Mouse (Mus musculus) C2C12 (cell line): ENCODE results near the gene Gm20441.

ENCODE experiments used
- CEBPB ChIP-seq: IDR thresholded peaks from one replicate; pipeline ENCODE4 v1.6.1; 2011; ENCODE audit warnings: low read depth, mild to moderate bottlenecking, control low read depth, moderate library complexity
- CTCF ChIP-seq: IDR thresholded peaks from one replicate; pipeline ENCODE4 v1.5.1; 2011; ENCODE audit not compliant: control insufficient read depth, insufficient read depth, insufficient read length
- MAX ChIP-seq: IDR thresholded peaks from one replicate; pipeline ENCODE4 v1.6.1; 2011; ENCODE audit warnings: mild to moderate bottlenecking, control low read depth
- MYOD1 ChIP-seq: IDR thresholded peaks from one replicate; pipeline ENCODE4 v1.6.1; 2011; ENCODE audit warnings: low read depth; ENCODE audit not compliant: control insufficient read depth, insufficient read length
- USF1 ChIP-seq: IDR thresholded peaks from one replicate; pipeline ENCODE4 v1.6.1; 2011; ENCODE audit warnings: low read depth, mild to moderate bottlenecking, control low read depth, moderate library complexity

DNA sequence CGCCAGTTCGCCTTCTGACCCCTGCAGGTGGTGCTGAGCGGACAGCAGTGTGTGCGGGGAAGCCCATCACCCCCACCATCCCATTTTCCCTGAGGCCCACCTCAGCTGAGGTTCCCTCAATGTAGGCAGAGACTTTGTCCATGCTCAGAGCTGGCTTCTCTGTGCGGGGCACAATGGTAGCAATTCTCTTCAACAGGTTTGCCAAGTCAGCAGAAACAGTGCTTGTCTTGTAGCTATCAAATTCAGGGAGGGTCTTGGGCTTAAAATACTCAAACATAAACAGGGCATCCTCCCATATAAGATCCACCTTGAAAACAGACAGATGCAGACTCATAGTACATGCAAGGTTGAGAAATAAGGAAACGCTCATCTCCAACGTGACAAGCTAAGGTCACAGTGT lies 55.3 kb downstream of the Gm20441 start:
- TF ChIP-seq USF1 (no peak), CTCF (no peak), MYOD1 (no peak), MAX (no peak), CEBPB (no peak)
